Mouse (Mus musculus) C2C12 (cell line): Measurements from ENCODE around the gene Gm49325.

Experiments used
- CEBPB ChIP-seq: IDR thresholded peaks from one replicate; pipeline ENCODE4 v1.6.1; 2011; ENCODE audit warnings: low read depth, mild to moderate bottlenecking, control low read depth, moderate library complexity
- CTCF ChIP-seq: IDR thresholded peaks from one replicate; pipeline ENCODE4 v1.5.1; 2011; ENCODE audit not compliant: control insufficient read depth, insufficient read depth, insufficient read length
- FOSL1 ChIP-seq: IDR thresholded peaks from one replicate; pipeline ENCODE4 v1.8.0; 2011; ENCODE audit warnings: mild to moderate bottlenecking, low read length; ENCODE audit not compliant: poor library complexity, insufficient read depth, severe bottlenecking
- MAX ChIP-seq: IDR thresholded peaks from one replicate; pipeline ENCODE4 v1.6.1; 2011; ENCODE audit warnings: mild to moderate bottlenecking, control low read depth
- MYOD1 ChIP-seq: IDR thresholded peaks from one replicate; pipeline ENCODE4 v1.6.1; 2011; ENCODE audit warnings: low read depth; ENCODE audit not compliant: control insufficient read depth, insufficient read length
- MYOG ChIP-seq: IDR thresholded peaks from one replicate; pipeline ENCODE4 v1.6.1; 2011; ENCODE audit not compliant: control insufficient read depth, insufficient read length; ENCODE audit errors: extremely low read depth
- USF1 ChIP-seq: IDR thresholded peaks from one replicate; pipeline ENCODE4 v1.6.1; 2011; ENCODE audit warnings: low read depth, mild to moderate bottlenecking, control low read depth, moderate library complexity

DNA sequence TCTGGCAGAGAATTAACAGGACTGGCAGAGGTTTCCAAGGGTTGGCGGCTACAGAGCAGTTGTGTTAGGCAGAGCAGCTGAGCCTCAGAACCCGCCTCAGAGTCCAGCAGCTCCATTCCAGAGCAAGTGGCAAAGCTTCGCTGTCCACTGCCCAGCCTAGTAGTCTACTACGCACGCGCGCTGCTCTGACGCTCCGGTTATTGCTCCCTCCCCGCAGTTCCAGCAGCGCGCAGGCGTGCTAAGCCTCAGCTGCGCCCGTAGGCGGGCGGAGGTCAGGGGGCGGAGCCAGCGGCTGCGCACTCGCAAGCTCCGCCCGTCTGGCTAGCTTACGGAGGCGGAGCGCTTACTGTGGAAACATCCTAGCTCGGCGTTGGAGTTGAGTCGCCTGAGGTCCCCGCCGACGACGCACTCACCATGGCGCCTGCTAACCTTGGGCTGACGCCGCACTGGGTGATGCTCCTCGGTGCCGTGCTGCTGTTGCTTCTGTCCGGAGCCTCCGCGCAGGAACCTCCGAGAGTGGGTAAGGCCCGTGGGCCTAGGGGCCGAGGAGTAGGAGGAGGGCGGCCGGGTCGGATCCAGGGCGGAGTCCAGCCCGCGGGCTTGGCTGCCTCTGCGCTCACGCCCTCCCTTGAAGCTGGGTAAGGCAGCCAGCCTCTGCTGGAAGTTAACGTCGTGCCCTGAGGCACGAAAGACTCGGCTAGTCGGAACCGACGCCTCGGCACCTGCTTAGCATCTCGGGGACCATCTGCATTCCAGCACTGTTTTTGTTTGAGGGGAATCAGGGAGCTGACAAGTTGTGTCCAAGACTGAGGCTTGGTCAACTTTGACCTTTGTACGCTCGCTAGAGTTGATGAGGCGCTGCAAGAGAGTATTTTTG is 24.4 kb upstream of the Gm49325 start, which contains the start of gene Pttg1ip:
- TF ChIP-seq CTCF (no peak), USF1 (no peak), MYOG (no peak), FOSL1 (no peak), MYOD1 (no peak), MAX (no peak), CEBPB (no peak)
